Mouse (Mus musculus) fibroblast of lung, adult 2 months (primary cell): ENCODE measurements around the gene Cep95.

Experiments
- DNase-seq: peaks from one replicate; pipeline ENCODE4 v3.0.0-alpha.2; 2011; ENCODE audit warnings: low read depth

Gene Cep95

DNA sequence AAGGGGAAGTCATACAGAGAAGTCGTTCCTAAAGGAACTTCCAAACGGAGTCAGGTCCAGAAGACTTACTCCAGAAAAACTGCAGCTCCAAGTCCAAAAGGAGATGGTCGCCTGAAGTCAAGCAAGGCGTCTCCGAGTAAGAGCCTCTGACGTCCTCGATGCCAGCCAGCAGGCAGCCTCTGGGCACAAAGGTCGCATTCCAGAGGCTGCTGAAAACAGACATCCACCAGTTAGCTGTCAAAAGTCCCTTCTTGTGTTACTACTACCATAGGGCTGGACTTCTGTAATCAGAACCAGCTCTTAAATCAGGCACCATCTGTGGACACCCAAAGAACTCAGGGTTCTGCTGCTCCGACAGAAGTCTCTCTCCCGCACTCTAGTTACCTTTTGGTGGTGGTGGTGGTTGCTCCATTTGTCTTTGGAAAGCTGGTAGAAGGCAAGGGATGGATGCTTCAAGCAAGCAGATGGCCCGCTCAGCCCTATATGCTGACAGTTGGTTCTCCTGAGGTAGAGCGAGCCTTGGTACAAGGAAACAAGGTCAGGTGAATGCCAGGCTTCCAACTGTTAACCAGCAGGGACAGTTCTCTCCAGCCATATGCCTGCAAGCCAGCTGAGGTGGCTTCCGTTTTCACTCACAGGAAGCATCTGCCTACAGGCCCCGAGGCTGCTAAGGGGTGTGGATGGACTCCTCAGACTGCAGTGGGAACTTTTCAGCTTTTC, 25.7 kb downstream of the Cep95 start:
- no peak for DNase-seq

DNA sequence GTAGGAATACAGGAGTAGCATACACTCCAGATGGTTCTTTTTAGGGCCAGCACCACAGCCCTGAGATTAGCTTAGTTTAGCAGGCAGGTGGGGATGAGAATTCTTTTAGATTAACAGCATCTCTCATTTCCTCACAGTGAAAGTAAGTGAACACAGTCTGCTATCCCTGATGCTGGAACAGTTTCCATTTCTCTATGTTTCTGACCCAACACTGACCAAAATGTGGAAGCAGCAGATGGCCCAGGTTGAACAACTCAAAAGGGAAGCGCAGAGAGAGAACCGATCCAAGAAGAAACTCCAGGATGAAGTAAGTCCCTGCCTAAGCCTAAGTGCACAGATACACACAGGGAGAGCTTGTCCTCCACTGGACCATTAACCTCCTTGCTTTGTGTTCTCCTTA, 26.3 kb downstream of the Cep95 start:
- DNase-seq: no peak

DNA sequence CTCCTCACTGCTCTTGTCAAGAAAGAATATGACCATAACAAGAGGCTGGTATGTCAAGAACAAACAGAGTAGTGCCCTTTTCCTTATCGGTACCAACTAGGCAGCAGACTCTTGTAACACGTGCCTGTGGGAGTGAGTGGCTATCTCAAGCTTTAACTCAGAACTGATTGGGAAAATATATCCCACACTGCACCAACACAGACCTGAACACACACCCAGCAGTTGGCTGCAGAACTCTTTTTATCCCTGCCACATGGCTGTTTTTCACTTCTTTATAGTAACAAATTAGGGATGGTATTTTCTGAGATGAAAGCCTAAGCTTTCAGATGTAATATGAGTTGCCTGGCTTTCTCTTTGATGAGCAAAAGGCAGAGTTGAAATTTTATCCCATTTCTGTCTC, 26.7 kb downstream of the Cep95 start:
- DNase-seq: no peak

DNA sequence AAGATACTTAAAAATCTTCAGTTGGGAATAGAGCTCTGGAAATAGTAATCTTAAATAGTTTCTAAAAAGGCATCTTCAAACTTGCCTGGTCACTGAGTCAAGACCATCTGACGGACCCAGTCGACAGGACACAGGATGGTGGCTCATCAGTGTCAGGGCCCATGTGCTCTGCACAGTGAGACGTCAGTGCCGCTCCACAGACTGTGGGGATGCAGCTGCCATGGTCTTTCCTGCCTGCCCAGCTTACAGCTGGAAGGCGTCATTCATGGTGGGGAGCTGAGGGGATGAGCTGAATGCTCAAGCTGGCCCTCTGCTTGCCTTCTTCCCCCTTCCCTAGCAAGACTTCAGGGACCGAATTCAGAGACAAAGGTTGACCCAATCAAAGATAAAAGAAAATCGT, 27.3 kb downstream of the Cep95 start:
- DNase-seq: no peak

DNA sequence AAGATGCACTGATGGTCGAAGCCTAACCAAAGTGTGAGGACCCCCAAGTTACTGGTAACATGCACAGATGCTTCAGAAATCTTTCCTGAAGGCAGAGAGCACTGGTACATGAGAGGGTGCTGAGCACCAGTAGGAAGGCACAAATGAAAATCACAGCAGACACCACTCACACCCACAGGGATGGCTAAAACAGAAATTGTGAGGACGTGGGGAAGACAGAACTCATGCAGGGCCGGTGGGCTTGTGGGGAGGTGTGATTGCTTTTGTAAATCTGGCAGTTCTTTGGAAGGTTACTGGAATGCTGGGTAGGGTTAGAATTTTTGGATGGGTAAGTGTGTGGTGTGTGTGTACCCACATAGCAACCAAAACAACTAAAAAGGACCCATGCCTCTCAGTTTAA, 28.1 kb downstream of the Cep95 start:
- no peak for DNase-seq

DNA sequence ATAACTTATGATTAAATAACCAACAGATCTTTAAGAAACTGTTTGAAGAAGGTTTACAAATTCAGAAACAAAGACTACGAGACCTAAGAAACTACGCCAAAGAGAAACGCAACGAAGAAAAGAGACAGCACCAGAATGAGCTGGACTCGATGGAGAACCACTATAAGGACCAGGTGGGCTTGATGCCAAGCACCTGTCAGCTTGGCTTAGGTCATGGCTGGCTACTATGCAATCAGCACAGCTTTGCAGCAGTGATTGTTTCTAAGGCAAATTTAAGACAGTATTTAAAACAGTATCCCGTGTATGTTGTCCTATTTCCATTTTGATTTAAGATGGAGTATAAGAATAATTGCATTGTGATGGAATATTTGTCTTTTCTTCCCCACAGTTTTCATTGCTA, 28.8 kb downstream of the Cep95 start:
- no peak for DNase-seq

DNA sequence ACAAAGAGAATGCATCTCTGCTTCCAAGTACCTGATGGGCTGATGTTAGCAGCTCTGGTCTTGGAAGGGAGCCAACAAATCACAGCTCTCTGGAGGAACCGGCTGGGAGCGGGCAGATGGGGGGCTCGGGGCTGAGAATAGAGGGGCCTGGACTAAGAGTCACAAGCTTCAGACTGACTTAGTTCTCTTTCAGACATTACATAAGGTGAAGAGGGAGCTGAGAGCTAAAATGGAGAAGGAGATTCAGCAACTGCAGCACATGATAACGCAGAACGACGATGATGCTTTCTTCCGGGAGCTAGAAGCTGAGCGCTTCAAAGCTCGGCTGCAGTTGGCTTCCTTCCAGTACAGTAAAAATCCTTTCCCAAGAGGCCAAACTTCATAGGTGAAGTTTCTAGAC, 29.3 kb downstream of the Cep95 start:
- DNase-seq: no peak

DNA sequence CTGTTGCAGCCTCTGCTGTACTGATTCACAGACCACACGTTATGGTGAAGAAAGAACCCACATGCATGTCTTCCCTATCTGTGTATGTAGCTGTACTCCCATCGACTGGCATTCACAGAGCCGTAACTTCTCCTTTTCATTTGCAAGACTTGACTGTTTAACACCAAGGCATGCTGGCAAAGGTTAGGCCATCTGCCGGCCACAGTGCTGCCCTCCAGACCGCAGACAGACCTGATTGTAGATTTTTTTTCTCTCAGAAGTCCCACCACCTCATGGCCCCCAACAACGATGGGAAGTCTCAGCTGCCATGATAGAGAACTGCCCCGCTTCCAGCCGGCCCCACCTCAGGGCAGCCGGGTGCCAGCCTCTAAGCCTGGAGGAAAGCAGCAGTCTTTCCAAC, 30.5 kb downstream of the Cep95 start:
- DNase-seq: no peak

GRCm38 (mm10) chr11:106820252-106820651, 31.2 kb downstream of the Cep95 start:
- no peak for DNase-seq

DNA sequence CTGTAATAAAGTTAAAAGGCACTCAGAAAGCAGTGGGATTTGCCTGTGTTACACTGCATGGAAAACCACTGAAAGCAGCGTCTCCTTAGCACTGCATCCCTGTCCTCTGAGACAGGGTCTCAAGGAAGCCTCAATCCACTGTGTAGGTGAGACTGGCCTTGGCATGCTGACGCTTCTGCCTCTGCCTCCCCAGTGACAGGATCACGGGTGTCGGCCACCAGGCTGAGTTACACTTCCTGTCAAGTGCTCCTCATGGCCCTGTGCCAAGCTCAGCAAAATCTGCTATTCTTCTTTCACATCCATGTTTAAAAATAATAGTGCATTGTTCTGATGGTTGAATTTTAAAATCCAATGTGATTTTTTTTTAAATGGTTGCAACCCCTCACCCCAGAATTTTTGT, 31.9 kb downstream of the Cep95 start:
- no peak for DNase-seq

GRCm38 (mm10) chr11:106821397-106821796, 32.3 kb downstream of the Cep95 start:
- no peak for DNase-seq

DNA sequence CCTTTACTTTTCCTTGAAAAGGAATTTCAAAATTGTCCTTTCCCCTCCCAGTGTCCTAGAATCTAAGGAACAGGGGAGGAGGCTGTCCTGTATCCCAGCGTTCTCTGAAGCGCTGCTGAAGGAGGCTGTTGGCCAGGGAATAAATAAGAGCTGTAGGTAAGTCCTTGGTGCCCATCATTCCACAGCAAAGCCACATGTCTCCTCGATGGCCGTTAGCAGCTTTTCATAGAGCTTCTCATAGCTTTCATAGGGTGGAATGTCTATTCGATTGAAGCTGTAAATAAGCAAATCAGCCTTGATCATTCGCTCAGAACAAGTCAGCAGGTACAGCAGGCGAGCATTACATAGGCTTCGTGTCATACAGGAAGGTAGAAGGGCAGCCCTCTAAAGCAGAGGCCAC, 33.4 kb downstream of the Cep95 start:
- no peak for DNase-seq

- no peak for DNase-seq
These were observed 33.9 kb downstream of the Cep95 start for GRCm38 (mm10) chr11:106822911-106823310.

DNA sequence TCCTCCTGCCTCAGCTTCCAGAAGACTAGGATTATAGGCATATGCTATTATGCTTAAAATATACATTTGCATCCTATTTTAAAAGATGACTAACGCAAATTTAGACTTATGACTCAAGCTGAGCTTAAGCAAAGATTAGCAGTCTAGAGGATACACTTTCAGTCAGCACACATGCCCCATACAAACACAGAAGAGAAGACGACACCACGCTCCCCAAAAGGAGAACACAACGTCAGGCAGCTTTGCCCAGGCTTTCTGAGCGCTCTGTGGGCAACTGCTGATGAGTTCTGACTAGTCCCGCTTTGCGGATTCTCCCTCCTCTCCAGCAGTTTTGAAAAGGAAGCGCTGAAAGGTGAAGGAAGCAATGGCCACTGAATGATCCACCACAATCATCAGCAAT, 34.7 kb downstream of the Cep95 start:
- DNase-seq: no peak

DNA sequence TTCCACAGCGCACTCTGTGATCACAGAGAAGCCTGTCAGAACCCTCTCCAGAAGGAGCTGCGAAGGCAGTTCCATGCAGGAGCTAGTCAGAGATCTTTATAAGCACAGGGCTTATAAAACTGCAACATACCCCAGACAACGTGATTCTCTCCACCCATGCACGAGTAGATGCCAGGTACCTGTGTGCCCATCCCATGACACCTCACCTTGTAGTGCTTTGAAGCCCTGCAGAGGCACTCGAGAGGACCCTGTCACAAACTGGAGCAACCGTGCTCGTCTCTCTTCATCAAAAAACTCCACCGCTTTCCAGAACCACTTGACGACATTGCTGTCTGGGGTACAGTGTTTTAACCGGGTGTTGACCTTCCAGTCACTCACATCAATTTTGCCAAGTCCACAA, 35.4 kb downstream of the Cep95 start:
- no peak for DNase-seq

DNA sequence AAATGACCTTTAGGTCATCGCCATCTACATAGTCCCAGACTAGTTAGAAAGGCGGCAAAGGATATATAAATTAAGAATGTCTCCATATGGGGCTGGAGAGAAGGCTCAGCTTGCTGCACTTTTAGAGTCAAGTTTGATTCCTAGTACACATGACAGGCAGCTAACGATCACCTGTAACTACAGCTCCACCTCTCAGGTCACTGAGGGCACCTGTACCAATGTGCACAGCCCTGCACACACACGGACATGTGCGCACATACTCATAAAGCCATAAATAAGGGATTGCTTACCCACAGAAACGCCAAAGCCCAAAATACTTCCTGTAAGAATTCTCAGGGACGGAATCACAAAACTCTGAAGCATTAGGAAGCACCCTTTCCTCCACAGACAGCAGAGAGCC, 39.0 kb downstream of the Cep95 start:
- DNase-seq: no peak

DNA sequence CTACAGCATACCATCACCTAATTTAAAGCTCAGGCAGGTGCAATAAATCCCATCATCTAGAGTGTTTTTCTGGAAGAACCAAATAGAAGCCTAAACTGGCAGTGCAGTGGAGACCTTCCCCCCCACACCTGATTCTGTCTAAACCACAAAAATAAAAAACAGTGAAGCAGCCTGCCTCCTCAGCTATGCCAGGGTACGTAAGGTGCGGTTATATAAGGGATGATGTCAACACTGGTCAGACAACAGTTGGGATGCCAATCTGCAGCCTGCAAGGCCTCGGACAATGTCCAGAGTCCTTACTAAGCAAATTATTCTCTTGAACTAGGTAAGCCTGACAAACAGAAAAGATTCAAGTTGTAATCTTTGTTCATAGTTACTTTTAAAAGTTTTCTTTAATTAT, 53.0 kb downstream of the Cep95 start:
- DNase-seq: no peak

- peak; percentile 9 for DNase-seq
These were observed 62.4 kb downstream of the Cep95 start for GRCm38 (mm10) chr11:106851438-106851837.
